Mouse (Mus musculus): Measurements from ENCODE around the gene Gkn2.

The Gkn2 gene

DNA sequence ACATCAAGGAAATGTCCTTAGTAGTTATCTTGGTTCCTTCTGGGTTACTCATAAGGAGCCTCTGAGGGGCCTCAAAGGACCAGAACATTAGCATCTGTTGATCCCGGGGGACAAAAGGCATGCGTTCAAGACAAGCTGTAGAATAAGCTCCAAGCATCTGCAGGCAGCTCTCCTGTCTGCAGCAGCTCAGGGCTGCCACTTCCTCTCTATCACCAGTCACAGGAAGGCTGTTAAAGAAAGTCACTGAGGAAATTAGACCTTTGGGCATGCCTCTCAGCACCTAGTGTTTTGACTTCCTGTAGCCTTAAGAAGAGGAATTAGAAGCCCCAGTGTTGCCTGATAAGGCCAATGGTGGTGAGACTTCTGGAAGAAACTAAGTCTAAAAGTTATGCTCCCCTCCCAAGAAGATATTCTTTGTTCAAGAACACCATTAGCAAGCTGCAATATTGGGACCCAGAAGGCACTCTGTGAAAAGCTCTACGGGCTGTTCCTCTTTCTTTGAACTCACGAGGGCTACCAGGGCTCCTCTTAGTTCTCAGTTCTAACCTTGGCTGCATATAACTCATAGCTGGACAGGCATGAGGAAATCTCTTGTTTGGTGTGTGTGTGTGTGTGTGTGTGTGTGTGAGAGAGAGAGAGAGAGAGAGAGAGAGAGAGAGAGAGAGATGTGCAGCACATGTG is 26.9 kb downstream of the Gkn2 start:
- DNase-seq (ENCODE audit: low read depth, low spot score): no peak

DNA sequence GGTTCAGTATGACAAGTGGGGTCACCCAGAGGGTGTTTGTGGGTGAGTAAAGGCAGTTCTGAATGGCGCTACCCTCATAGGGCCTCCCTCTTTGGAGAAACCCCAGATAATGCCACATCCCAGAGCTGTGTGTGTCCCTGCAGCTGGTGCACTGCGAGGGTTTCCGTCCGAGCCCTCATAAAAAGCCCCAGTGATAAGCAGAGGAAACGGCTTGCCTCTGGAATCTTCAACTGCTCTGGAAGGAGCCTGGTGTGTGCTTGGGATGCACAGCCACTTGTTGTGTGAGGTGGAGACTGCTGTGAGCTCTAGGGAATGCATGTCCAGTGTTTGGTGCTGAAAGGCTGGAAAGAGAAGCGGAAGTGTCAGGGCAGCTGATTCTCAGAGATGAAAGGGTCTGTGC is 28.3 kb downstream of the Gkn2 start:
- DNase-seq (ENCODE audit: low read depth, low spot score): no peak

DNA sequence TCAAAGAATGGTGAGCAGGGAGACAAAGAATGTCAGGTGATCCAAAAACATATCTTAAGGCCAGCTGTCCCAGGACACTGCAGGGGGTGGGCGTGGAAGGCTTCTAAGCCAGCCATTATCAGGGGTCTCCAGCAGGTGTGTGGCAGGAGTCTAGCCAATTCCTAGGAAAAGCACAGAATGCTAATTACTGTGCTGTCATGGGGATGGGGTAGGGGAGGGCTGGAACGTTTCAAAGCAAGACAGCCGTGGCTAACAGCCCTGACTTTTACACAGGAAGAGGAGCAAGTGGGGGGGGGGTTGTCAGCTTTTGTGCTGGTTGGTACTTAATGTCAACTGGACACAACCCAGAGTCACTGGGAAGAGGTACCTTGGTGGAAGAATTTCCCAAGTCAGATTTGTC is 38.9 kb downstream of the Gkn2 start:
- DNase-seq (ENCODE audit: low read depth, low spot score): no peak

DNA sequence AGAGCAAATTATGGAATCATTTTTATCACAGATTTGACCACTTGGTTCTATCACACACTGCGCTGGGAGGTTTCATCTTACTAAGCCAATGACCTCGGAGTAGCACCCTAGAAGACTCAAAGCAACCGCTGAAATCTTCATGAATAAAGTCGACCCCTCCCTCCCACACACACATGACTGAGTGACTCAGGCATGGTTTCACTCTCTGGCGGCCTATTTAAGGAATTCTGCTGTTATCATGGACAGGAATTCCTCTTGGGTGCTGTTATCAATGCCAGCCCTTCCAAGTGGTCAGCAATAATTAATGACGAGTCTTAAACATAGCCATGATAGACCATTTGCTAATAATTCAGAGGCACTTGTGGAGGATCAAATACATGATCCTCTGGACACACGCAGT is 49.1 kb downstream of the Gkn2 start:
- DNase-seq (ENCODE audit: low read depth, low spot score): no peak

DNA sequence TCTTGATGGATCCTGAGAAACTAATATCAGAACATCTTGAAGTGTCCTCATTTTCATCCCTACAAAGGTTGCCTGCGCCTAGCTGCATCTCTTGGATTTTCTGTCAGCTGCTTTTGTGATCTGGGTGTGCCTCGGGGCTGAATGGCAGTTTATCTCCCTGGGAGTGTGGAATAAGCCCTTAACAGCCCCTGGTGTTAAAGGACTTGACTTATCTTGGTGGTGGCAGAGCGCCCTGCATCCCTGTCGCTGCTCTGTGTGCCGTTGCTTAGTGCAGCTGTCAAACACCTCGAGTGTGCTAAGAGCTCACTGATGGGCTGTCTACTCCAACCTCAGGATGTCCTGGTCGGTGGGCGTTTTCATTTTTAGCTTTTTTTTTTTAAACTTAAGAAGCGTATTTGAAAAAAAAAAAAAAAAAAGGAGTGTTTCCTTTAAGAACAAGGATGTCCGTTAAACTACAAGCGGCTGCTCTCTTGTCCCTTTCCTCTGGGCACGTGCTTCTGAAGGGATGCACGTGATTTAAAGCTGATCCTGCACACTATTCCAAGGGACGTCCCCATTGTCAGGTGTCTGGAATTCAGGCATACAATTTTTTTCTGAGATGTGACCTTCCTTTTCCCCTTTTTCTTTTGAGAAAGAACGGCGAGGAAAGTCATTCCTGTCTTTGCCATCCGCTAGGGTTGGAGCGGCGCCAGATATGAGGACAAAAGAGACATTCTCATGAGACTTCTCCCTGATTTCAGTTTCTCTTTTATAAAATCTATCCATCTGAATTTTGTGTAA is 51.1 kb downstream of the Gkn2 start:
- DNase-seq (ENCODE audit: low read depth, low spot score): no peak

DNA sequence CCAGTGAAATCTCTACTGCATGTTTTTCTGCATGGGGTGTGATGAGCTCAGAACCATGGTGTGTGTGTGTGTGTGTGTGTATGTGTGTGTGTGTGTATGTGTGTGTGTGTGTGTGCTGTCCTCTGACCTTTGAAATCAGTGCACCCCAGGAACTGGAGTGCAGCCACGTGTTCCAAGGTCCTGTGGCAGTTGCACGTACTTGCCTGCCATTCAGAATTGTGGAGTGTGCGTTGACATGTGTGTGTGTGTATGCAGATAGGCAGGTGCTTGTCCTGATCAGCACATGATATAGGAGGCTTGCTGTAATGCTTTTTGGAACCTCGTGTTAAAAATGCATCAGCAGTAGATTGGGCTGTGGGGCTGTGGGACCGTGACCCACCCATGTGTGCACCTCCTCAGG is 53.8 kb downstream of the Gkn2 start:
- DNase-seq (ENCODE audit: low read depth, low spot score): no peak

DNA sequence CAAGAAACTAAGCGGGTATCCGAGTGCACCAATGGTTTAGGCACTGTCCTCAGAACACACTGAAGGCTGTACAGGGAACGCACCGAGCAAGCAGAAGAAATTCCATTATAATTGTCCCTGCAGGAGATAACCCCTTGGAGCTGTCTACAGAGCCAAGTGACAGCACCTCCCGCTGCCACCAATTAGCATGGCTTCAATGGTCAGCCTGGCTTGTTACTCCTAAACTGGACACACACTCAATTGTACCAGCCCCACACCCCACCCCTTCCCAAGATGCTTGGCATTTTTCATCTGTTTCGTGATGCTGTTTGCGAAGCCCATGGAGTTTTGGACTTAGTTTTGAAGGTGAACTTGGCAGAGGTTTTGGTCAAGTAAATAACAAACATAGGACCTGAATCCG is 54.5 kb downstream of the Gkn2 start:
- DNase-seq (ENCODE audit: low read depth, low spot score): no peak

DNA sequence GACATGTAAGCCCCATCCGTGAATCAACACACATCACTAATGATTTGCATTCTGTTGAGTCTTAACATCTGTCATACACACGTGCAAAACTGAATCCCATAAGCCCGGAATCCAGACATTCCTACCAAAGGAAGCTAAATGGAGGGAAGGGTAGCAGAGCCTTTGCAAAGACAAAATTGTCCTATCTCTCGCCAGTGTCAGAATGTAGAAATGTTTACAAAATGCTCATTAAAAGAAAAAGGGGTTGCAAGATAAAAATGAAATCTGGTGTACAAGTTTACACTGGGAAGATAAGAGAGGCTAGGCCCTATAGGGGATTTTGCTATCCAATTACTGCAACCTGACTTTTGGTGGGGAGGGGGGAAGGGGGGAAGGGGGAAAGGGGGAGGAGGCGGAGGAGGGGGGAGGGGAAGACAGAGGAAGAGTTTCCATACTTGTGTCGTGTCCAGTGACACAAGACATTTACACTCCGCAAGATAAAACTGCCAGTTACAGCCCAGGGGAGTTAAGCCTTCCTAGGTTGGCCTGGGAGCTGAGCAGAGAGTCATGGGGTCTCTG is 55.4 kb downstream of the Gkn2 start, which contains the start of gene Bmp10:
Gene Bmp10 (plus strand): TSS at position 508 of the 558 bp plus-strand sequence.
- no peak for DNase-seq (ENCODE audit: low read depth, low spot score)
